Mouse (Mus musculus): ENCODE data around the gene Rbm31y.
"Not testable (repeated sequence)": the region's sequence is repeated elsewhere in the genome, so short reads cannot be mapped to it uniquely, and the experiment has no call there.

Gene Rbm31y

GRCm38 (mm10) chrY:17400461-17400860 is at the start of gene Rbm31y:
TSS of gene Rbm31y (plus strand) at chrY:17400761.
- DNase-seq (ENCODE audit: low read depth, low spot score): not testable (repeated sequence)

All from ES-CJ7 (cell line).